Mouse (Mus musculus) heart, embryonic 15.5 days (tissue): ENCODE results near the gene Slc43a2. TPM values are rescaled to one million over a fixed set of nuclear protein-coding genes. Genes with fewer than 3 reads are reported as not detected.
A peak's percentile ranks its signal among the peaks of the same experiment; 100 is the strongest.

ENCODE experiments used
- ATAC-seq: fragments of 200-750 bp; cut with Nextera tagmentation; replicated peaks from 2 replicates; pipeline ENCODE4 v1.8.0; 2017; ENCODE audit warnings: low read depth, moderate TSS enrichment; ENCODE audit not compliant: insufficient number of reproducible peaks, insufficient read depth, low FRiP score
- H3K27ac ChIP-seq: fragments of 300-500 bp; sonication (generic); 2 replicates; pipeline ENCODE4 v1.5.1; 2015; ENCODE audit warnings: mild to moderate bottlenecking, inconsistent platforms
- H3K27me3 ChIP-seq: fragments of 300-500 bp; sonication (generic); 2 replicates; pipeline ENCODE4 v1.6.1; 2015; ENCODE audit warnings: inconsistent platforms
- H3K36me3 ChIP-seq: fragments of 300-500 bp; sonication (generic); 2 replicates; pipeline ENCODE4 v1.6.1; 2015; ENCODE audit warnings: mild to moderate bottlenecking, inconsistent platforms
- H3K4me1 ChIP-seq: fragments of 300-500 bp; sonication (generic); replicated peaks from 2 replicates; pipeline ENCODE4 v1.6.1; 2015; ENCODE audit warnings: inconsistent platforms
- H3K4me2 ChIP-seq: fragments of 300-500 bp; sonication (generic); 2 replicates; pipeline ENCODE4 v1.6.1; 2015; ENCODE audit warnings: inconsistent platforms, mild to moderate bottlenecking, moderate library complexity
- H3K4me3 ChIP-seq: fragments of 300-500 bp; sonication (generic); 2 replicates; pipeline ENCODE4 v1.5.1; 2015; ENCODE audit warnings: mild to moderate bottlenecking, inconsistent platforms
- H3K9ac ChIP-seq: fragments of 300-500 bp; sonication (generic); 2 replicates; pipeline ENCODE4 v1.6.1; 2015; ENCODE audit warnings: mild to moderate bottlenecking, inconsistent platforms
- H3K9me3 ChIP-seq: fragments of 300-500 bp; sonication (generic); replicated peaks from 2 replicates; pipeline ENCODE4 v1.6.1; 2016; ENCODE audit warnings: inconsistent platforms
- WGBS: fragments of 180-500 bp; shearing (Covaris S2); methylation state at CpG from one replicate; pipeline ENCODE4 v1.1.7; 2015; ENCODE audit warnings: mixed read lengths; 5-methylcytosine and 5-hydroxymethylcytosine counted together
- polyA plus RNA-seq: library from polyadenylated mRNA; unstranded; fragments of >200 nt; fragmentation: Nextera tagmentation; extraction: Ambion mirVana; gene quantifications from 2 replicates; pipeline ENCODE4 v1.2.1, GENCODE M21; 2015

Gene Slc43a2
- polyA plus RNA-seq, 1 experiment from 2014 or later: 2.6 TPM

DNA sequence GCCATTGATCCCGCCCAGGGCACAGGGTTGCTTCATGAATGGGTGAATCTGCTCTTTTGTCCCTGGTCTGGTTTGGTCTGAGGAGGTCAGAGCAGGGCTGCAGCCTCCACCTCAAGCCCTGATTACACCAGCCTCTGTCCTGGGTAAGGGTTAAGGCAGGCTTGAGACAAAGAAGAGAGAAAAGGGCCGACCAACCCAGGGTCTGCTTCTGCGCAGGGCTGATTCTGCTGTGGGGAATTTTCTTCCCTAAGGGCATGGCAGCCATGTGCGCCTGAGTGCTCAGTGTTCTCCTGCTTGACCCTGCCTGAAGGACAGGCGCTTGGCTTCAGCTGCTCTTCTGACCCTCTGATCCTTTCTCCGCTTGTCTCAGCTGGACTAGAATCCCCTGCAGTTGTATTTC is 25.6 kb downstream of the Slc43a2 start:
- no peak overlapping the region for H3K4me2 ChIP-seq
- no peak for ATAC-seq
- peaks cover 13% of the 10 kb centered on the region for H3K4me1 ChIP-seq
- H3K9me3 ChIP-seq: no peaks in the 10 kb centered on the region
- H3K27me3 ChIP-seq: 0 out of 2 replicates have a peak, but pooled peaks cover 3% of the 10 kb centered on the region
- WGBS: 81% methylated on average over 6 of the region's 6 CpGs
- H3K9ac ChIP-seq: no peak overlapping the region
- H3K36me3 ChIP-seq: no peaks in the 10 kb centered on the region
- no peak overlapping the region for H3K4me3 ChIP-seq
- H3K27ac ChIP-seq: no peak overlapping the region

- 0 out of 2 replicates have a peak, but pooled peaks cover 3% of the 10 kb centered on the region for H3K27me3 ChIP-seq
- H3K4me3 ChIP-seq: no peak overlapping the region
- no peak overlapping the region for H3K9ac ChIP-seq
- no peak overlapping the region for H3K4me2 ChIP-seq
- H3K9me3 ChIP-seq: no peaks in the 10 kb centered on the region
- no peak overlapping the region for H3K27ac ChIP-seq
- H3K4me1 ChIP-seq: peaks cover 11% of the 10 kb centered on the region
- no peaks in the 10 kb centered on the region for H3K36me3 ChIP-seq
- ATAC-seq: no peak
- 74% methylated on average over 1 of the region's 1 CpGs for WGBS
Measured at GRCm38 (mm10) chr11:75558101-75558500, 26.6 kb downstream of the Slc43a2 start.

- WGBS: 81% methylated on average over 8 of the region's 8 CpGs
- Histone ChIP-seq H3K36me3 (no peaks in the 10 kb centered on the region), H3K4me2 (no peak overlapping the region), H3K4me3 (no peak overlapping the region), H3K9ac (no peak overlapping the region), H3K4me1 (peaks cover 24% of the 10 kb centered on the region), H3K27ac (no peak overlapping the region), H3K27me3 (0 out of 2 replicates have a peak, but pooled peaks cover 3% of the 10 kb centered on the region), H3K9me3 (no peaks in the 10 kb centered on the region)
- ATAC-seq: no peak
Measured at GRCm38 (mm10) chr11:75559870-75560504, 28.5 kb downstream of the Slc43a2 start.

DNA sequence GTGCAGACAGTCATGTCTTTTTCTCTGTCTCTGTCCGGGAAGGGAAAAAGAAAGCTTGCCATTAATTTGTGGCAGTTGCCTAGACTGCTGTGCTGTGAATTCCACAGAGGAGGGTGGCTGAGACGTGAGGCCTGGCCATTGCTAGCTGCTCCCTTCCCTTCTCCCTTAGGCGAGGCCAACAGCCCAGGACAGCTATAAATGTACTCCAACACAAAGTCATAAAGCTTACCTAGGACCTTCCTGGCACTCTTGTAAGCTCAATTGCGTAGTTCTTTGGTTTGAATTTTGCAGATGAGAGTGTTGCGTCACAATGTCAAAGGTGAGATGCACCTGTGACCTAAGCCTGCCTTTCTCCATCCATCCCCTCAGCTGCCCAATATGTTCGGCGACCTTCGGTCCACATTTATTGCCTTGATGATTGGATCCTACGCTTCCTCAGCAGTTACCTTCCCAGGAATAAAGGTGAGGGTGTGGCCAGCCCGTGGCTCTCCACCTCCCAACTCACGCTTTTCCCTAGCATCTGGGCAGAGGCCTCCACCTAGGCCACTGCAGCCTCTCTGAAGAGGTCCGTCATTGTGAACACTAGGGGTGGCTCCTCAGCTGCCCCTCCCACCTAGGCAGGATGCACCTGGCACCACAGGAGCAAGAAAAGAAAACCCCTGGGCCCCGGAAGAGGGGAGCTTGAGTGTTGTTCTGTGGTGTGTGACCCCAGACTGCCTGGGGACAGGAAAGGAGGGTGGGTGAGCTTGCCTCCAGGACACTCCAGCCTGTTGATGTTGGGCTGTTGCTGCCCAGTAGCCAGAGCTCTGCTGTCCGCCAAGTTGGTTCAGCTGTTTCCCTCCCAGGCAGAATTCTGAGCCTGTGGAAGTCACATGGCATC is 29.3 kb downstream of the Slc43a2 start:
- Histone ChIP-seq H3K4me2 (no peak overlapping the region), H3K27me3 (0 out of 2 replicates have a peak, but pooled peaks cover 3% of the 10 kb centered on the region), H3K9ac (no peak overlapping the region), H3K27ac (no peak overlapping the region), H3K4me3 (no peak overlapping the region), H3K9me3 (no peaks in the 10 kb centered on the region), H3K36me3 (no peaks in the 10 kb centered on the region), H3K4me1 (peaks cover 25% of the 10 kb centered on the region)
- WGBS: 79% methylated on average over 14 of the region's 14 CpGs
- no peak for ATAC-seq

DNA sequence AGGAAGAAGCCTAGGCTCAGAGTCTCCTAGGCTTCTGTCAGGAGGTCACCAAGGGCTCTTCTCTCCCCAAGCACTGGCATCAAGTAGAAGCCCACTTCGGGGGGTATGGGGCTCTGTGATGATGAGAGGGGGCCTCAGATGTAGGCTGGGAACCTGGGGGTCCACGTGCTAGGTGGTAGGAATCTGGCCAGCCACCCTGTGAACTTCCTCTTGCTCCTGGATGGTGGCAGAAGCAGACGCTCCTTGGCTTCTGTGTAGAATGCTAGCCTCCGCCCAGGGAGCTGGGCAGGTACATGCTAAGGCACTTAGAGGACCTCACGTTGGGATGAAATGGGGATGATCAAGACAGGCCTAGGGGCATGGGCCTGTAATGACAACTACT is 29.9 kb downstream of the Slc43a2 start:
- H3K27ac ChIP-seq: no peak overlapping the region
- 0 out of 2 replicates have a peak, but pooled peaks cover 3% of the 10 kb centered on the region for H3K27me3 ChIP-seq
- H3K4me2 ChIP-seq: no peak overlapping the region
- no peak overlapping the region for H3K4me3 ChIP-seq
- H3K9ac ChIP-seq: no peak overlapping the region
- no peak for ATAC-seq
- WGBS: 81% methylated on average over 5 of the region's 5 CpGs
- H3K9me3 ChIP-seq: no peaks in the 10 kb centered on the region
- H3K36me3 ChIP-seq: no peaks in the 10 kb centered on the region
- H3K4me1 ChIP-seq: peaks cover 30% of the 10 kb centered on the region

DNA sequence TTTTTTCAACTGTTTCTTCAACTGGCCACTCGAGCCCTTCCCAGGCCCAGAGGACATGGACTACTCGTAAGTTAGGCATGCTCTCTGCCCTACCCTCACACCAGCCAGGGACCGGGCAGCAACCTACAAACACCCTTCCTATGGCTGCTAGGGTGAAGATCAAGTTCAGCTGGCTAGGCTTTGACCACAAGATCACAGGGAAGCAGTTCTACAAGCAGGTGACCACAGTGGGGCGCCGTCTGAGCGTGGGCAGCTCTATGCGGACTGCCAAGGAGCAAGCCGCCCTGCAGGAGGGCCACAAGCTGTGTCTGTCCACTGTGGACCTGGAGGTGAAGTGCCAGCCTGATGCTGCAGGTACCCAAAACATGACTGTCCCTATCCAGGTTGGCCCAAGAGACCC is 31.3 kb downstream of the Slc43a2 start:
- 84% methylated on average over 8 of the region's 8 CpGs for WGBS
- Histone ChIP-seq H3K27ac (no peak overlapping the region), H3K9ac (no peak overlapping the region), H3K36me3 (no peaks in the 10 kb centered on the region), H3K4me1 (peaks cover 44% of the 10 kb centered on the region), H3K9me3 (no peaks in the 10 kb centered on the region), H3K4me2 (no peak overlapping the region), H3K4me3 (no peak overlapping the region), H3K27me3 (0 out of 2 replicates have a peak, but pooled peaks cover 3% of the 10 kb centered on the region)
- no peak for ATAC-seq

DNA sequence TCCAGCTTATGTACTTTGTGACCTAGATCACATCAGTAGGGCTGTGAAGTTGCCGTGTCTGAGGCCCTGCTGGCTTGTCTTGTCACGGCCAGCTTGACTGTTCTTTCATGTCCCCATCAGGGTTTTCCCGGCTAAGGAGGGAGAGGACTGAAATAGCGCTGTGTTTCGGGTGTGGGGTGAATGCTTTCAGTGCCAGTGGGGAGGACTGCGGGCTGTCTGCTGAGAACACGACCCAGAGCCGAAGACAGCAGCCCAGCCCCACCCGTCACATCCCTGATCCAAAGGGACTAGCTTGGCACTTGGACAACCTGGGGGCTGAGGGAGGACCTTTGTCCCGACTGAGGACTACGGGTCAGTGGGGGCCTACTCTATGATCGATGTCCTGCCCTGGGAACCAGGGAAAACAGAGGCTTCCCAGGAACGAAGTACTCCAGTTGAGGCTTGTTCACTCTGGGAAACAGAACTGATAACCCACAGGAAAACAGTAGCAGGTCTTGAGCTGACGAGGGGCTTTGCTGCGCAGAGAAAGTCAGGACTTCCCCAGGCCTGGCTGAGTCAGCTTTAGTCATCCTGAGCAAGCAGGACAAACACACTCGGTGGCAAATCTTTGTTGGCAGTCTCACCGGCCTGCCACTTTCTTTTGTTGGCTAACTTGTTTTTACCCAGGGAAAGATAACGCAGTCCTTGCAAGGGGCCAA is 32.5 kb downstream of the Slc43a2 start:
- peak overlapping the region; percentile 20 for H3K4me2 ChIP-seq
- H3K4me3 ChIP-seq: no peak overlapping the region
- H3K27me3 ChIP-seq: peaks cover 9% of the 10 kb centered on the region; the same call in 1 of the 2 replicates
- H3K9me3 ChIP-seq: no peaks in the 10 kb centered on the region
- H3K36me3 ChIP-seq: no peaks in the 10 kb centered on the region
- peak overlapping the region; percentile 76 for H3K27ac ChIP-seq
- no peak overlapping the region for H3K9ac ChIP-seq
- peaks cover 45% of the 10 kb centered on the region for H3K4me1 ChIP-seq
- WGBS: 19% methylated on average over 18 of the region's 18 CpGs
- ATAC-seq: peak; percentile 45; the same call in 1 of the 2 replicates

DNA sequence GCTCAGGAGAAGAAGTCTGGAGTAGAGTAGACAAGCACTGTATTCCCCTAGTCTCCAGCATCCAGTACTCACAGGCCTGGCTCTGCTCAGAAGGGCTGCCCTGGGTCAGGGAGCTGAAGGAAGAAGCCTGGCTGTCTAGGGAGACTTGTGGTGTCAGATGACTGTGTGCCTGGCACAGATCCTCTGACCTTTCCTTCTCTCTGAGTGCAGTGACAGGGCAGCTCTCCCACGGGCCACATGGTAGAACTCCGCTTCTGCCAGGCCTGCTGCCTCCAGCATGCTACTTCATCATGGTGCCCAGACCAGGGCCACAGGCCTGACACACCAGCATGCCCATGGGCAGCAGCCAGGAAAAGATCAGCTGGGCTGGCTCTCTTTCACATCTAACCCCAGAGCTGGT is 34.4 kb downstream of the Slc43a2 start:
- no peak for ATAC-seq
- 83% methylated on average over 2 of the region's 2 CpGs for WGBS
- peaks cover 45% of the 10 kb centered on the region for H3K4me1 ChIP-seq

GRCm38 (mm10) chr11:75566276-75567196 is 35.0 kb downstream of the Slc43a2 start:
- Histone ChIP-seq H3K36me3 (no peaks in the 10 kb centered on the region), H3K4me3 (no peak overlapping the region), H3K4me1 (peaks cover 45% of the 10 kb centered on the region), H3K27ac (no peak overlapping the region), H3K9me3 (no peaks in the 10 kb centered on the region), H3K4me2 (no peak overlapping the region), H3K27me3 (peaks cover 20% of the 10 kb centered on the region), H3K9ac (no peak overlapping the region)
- ATAC-seq: no peak
- 52% methylated on average over 13 of the region's 13 CpGs for WGBS

More for the DNA sequence above, 34.4 kb downstream of the Slc43a2 start:
- Histone ChIP-seq H3K27me3 (peaks cover 17% of the 10 kb centered on the region), H3K9me3 (no peaks in the 10 kb centered on the region), H3K4me3 (no peak overlapping the region), H3K36me3 (no peaks in the 10 kb centered on the region), H3K4me2 (no peak overlapping the region), H3K27ac (no peak overlapping the region), H3K9ac (no peak overlapping the region)

DNA sequence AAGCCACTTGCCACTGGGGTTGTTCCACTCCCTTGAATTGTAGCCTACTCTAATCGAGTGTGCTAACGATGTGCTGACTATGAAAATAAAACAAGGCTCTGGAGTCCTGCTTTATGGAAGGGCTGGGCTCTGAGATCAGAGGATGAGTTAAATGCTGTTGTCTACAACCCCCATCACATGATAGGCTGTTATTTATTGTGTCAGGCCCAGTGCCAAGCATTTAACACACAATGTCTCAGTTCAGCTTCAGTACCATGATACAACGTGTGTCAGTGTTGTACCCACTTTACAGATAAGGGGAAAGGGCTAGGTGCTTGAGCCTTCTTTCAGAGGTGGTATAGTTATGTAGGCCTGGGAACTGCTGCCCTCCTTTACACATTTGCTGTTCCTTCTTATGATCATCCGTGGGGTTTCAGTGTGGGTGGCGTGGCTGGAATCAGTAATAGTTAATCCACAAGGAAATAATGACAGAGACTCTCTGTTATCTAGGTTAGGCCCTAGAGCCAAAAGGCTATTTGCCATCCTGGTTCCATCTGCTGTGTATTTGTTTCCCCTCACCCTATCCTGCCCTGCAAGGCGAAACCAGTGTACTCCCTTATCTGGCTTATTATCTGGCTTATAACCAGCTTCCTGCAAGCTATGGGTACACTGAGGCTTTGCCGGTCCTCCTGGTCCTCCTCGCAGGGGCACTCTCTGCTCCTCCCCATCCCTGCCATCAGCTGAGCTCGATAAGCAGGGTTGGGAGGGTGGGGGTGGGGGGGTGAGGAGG is 36.0 kb downstream of the Slc43a2 start:
- Histone ChIP-seq H3K4me1 (peaks cover 46% of the 10 kb centered on the region), H3K9me3 (no peaks in the 10 kb centered on the region), H3K4me2 (no peak overlapping the region), H3K36me3 (no peaks in the 10 kb centered on the region), H3K27ac (no peak overlapping the region), H3K27me3 (peaks cover 30% of the 10 kb centered on the region), H3K9ac (no peak overlapping the region), H3K4me3 (no peak overlapping the region)
- WGBS: 31% methylated on average over 9 of the region's 9 CpGs
- ATAC-seq: no peak
